Mouse (Mus musculus) c-Kit-positive CD71-positive TER-119-positive erythroid progenitor cells, embryonic 14.5 days (primary cell): ENCODE measurements at regions not wholly inside any gene's neighbourhood (a gene's known extent, or its start where the extent isn't known, plus 50 kb on each side); places are given as distances from the start of the nearest gene placed in this dataset.

Experiments used
- DNase-seq: peaks from one replicate; pipeline ENCODE4 v3.0.0-alpha.2; 2013; ENCODE audit warnings: low spot score

GRCm38 (mm10) chr5:111835737-111836667, 102.3 kb downstream of the Gm26897 start:
- DNase-seq, result no peak

- no peak for DNase-seq
Observed at GRCm38 (mm10) chr5:111836668-111837234, 103.0 kb downstream of the Gm26897 start.

GRCm38 (mm10) chr5:111842461-111842860, 108.7 kb downstream of the Gm26897 start:
- no peak for DNase-seq

- DNase-seq, result no peak
Observed at GRCm38 (mm10) chr5:111843622-111844239, 110.0 kb downstream of the Gm26897 start.

GRCm38 (mm10) chr5:111844528-111844927, 110.8 kb downstream of the Gm26897 start:
- DNase-seq, result no peak

GRCm38 (mm10) chr5:111848917-111849316, 115.2 kb downstream of the Gm26897 start:
- no peak for DNase-seq

GRCm38 (mm10) chr5:111852682-111853081, 119.0 kb downstream of the Gm26897 start:
- no peak for DNase-seq

- DNase-seq, result no peak
Observed at GRCm38 (mm10) chr5:111855366-111855765, 121.6 kb downstream of the Gm26897 start.

GRCm38 (mm10) chr5:111857200-111857599, 123.5 kb downstream of the Gm26897 start:
- DNase-seq, result no peak

GRCm38 (mm10) chr5:111860436-111860835, 126.7 kb downstream of the Gm26897 start:
- DNase-seq, result no peak

- DNase-seq, result no peak
Observed at GRCm38 (mm10) chr5:111862331-111862730, 128.6 kb downstream of the Gm26897 start.

- no peak for DNase-seq
Observed at GRCm38 (mm10) chr5:111863922-111864321, 130.2 kb downstream of the Gm26897 start.

GRCm38 (mm10) chr5:111864606-111865005, 130.9 kb downstream of the Gm26897 start:
- DNase-seq, result no peak

- no peak for DNase-seq
Observed at GRCm38 (mm10) chr5:111869011-111869410, 135.3 kb downstream of the Gm26897 start.

- no peak for DNase-seq
Observed at GRCm38 (mm10) chr5:111877165-111877793, 143.6 kb downstream of the Gm26897 start.

- no peak for DNase-seq
Observed at GRCm38 (mm10) chr5:111879044-111879443, 145.3 kb downstream of the Gm26897 start.

GRCm38 (mm10) chr5:111880268-111880667, 146.5 kb downstream of the Gm26897 start:
- DNase-seq, result no peak

GRCm38 (mm10) chr5:111881517-111881916, 147.8 kb downstream of the Gm26897 start:
- no peak for DNase-seq

GRCm38 (mm10) chr5:111887281-111887680, 153.6 kb downstream of the Gm26897 start:
- DNase-seq, result no peak

- no peak for DNase-seq
Observed at GRCm38 (mm10) chr5:111890800-111891199, 157.1 kb downstream of the Gm26897 start.

- no peak for DNase-seq
Observed at GRCm38 (mm10) chr5:111891261-111891693, 157.6 kb downstream of the Gm26897 start.

- DNase-seq, result no peak
Observed at GRCm38 (mm10) chr5:111892956-111893355, 159.2 kb downstream of the Gm26897 start.
